Mouse (Mus musculus): ENCODE data around the gene Washc2. TPM values are rescaled to one million over a fixed set of nuclear protein-coding genes. Genes with fewer than 3 reads are reported as not detected.
A peak's percentile ranks its signal among the peaks of the same experiment; 100 is the strongest.

Gene Washc2
- polyA plus RNA-seq, 1 experiment from 2014 or later: 66.1 TPM

GRCm38 (mm10) chr6:116265603-116266002 is 57.8 kb downstream of the Washc2 start:
- WGBS: 68% methylated on average over 4 of the region's 4 CpGs

GRCm38 (mm10) chr6:116266273-116267109 is 58.7 kb downstream of the Washc2 start:
- peaks cover 20% of the 10 kb centered on the region for H3K4me1 ChIP-seq (replicated peaks)
- peak overlapping the region; percentile 45 for H3K27ac ChIP-seq
- H3K36me3 ChIP-seq: peaks cover 12% of the 10 kb centered on the region
- H3K27me3 ChIP-seq: no peaks in the 10 kb centered on the region
- peak overlapping the region; percentile 40 for H3K9ac ChIP-seq
- peak overlapping the region; percentile 12 for H3K4me3 ChIP-seq
- WGBS: 19% methylated on average over 11 of the region's 11 CpGs
- no peak for ATAC-seq (ENCODE audit: low FRiP score)
- H3K4me2 ChIP-seq: peak overlapping the region; percentile 72
- H3K9me3 ChIP-seq: no peaks in the 10 kb centered on the region

More at GRCm38 (mm10) chr6:116265603-116266002, 57.8 kb downstream of the Washc2 start:
- peaks cover 20% of the 10 kb centered on the region for H3K4me1 ChIP-seq (replicated peaks)
- H3K27me3 ChIP-seq: no peaks in the 10 kb centered on the region
- H3K9me3 ChIP-seq: no peaks in the 10 kb centered on the region
- no peak overlapping the region for H3K4me3 ChIP-seq
- H3K9ac ChIP-seq: no peak overlapping the region; the same call in 1 of the 2 replicates
- no peak for ATAC-seq (ENCODE audit: low FRiP score)
- H3K27ac ChIP-seq: no peak overlapping the region
- peaks cover 21% of the 10 kb centered on the region for H3K36me3 ChIP-seq
- peak overlapping the region; percentile 72 for H3K4me2 ChIP-seq

GRCm38 (mm10) chr6:116267110-116267423 is 59.2 kb downstream of the Washc2 start:
- peaks cover 7% of the 10 kb centered on the region; the same call in 1 of the 2 replicates for H3K36me3 ChIP-seq

GRCm38 (mm10) chr6:116275695-116276094 is 67.9 kb downstream of the Washc2 start:
- no peak for ATAC-seq (ENCODE audit: low FRiP score)
- WGBS: 69% methylated on average over 4 of the region's 4 CpGs
- no peaks in the 10 kb centered on the region for H3K9me3 ChIP-seq
- no peaks in the 10 kb centered on the region for H3K27me3 ChIP-seq
- no peak overlapping the region for H3K27ac ChIP-seq
- H3K9ac ChIP-seq: no peak overlapping the region
- H3K36me3 ChIP-seq: peaks cover 15% of the 10 kb centered on the region
- H3K4me3 ChIP-seq: no peak overlapping the region
- no peak overlapping the region for H3K4me2 ChIP-seq
- H3K4me1 ChIP-seq (replicated peaks): no peaks in the 10 kb centered on the region

More at GRCm38 (mm10) chr6:116267110-116267423, 59.2 kb downstream of the Washc2 start:
- H3K4me2 ChIP-seq: no peak overlapping the region
- no peak overlapping the region for H3K4me3 ChIP-seq
- WGBS: 92% methylated on average over 1 of the region's 1 CpGs
- H3K4me1 ChIP-seq (replicated peaks): peaks cover 20% of the 10 kb centered on the region
- no peaks in the 10 kb centered on the region for H3K9me3 ChIP-seq
- H3K27ac ChIP-seq: no peak overlapping the region
- ATAC-seq (ENCODE audit: low FRiP score): no peak
- H3K9ac ChIP-seq: no peak overlapping the region
- H3K27me3 ChIP-seq: no peaks in the 10 kb centered on the region

GRCm38 (mm10) chr6:116278679-116279317 is 71.0 kb downstream of the Washc2 start:
- no peak overlapping the region for H3K27ac ChIP-seq
- no peaks in the 10 kb centered on the region for H3K27me3 ChIP-seq
- no peak for ATAC-seq (ENCODE audit: low FRiP score)
- H3K9me3 ChIP-seq: no peaks in the 10 kb centered on the region
- peaks cover 19% of the 10 kb centered on the region for H3K36me3 ChIP-seq
- no peaks in the 10 kb centered on the region for H3K4me1 ChIP-seq (replicated peaks)
- 82% methylated on average over 5 of the region's 5 CpGs for WGBS
- H3K4me3 ChIP-seq: no peak overlapping the region
- H3K4me2 ChIP-seq: no peak overlapping the region
- no peak overlapping the region for H3K9ac ChIP-seq

GRCm38 (mm10) chr6:116281014-116281413 is 73.2 kb downstream of the Washc2 start:
- Histone ChIP-seq H3K9me3 (no peaks in the 10 kb centered on the region), H3K4me2 (no peak overlapping the region), H3K4me1 (replicated peaks) (no peaks in the 10 kb centered on the region), H3K27ac (no peak overlapping the region), H3K4me3 (no peak overlapping the region), H3K27me3 (no peaks in the 10 kb centered on the region), H3K9ac (no peak overlapping the region), H3K36me3 (peaks cover 8% of the 10 kb centered on the region; the same call in 1 of the 2 replicates)
- 97% methylated on average over 13 of the region's 13 CpGs for WGBS
- ATAC-seq (ENCODE audit: low FRiP score): no peak

GRCm38 (mm10) chr6:116282546-116282945 is 74.7 kb downstream of the Washc2 start:
- H3K9me3 ChIP-seq: no peaks in the 10 kb centered on the region
- peaks cover 4% of the 10 kb centered on the region; the same call in 1 of the 2 replicates for H3K36me3 ChIP-seq
- H3K9ac ChIP-seq: no peak overlapping the region
- H3K4me2 ChIP-seq: no peak overlapping the region
- H3K4me1 ChIP-seq (replicated peaks): no peaks in the 10 kb centered on the region
- WGBS: 54% methylated on average over 4 of the region's 4 CpGs
- H3K4me3 ChIP-seq: no peak overlapping the region
- no peak for ATAC-seq (ENCODE audit: low FRiP score)
- H3K27ac ChIP-seq: no peak overlapping the region
- H3K27me3 ChIP-seq: no peaks in the 10 kb centered on the region

GRCm38 (mm10) chr6:116283280-116283679 is 75.4 kb downstream of the Washc2 start:
- peaks cover 4% of the 10 kb centered on the region; the same call in 1 of the 2 replicates for H3K36me3 ChIP-seq
- H3K4me1 ChIP-seq (replicated peaks): no peaks in the 10 kb centered on the region
- H3K27ac ChIP-seq: no peak overlapping the region
- H3K9me3 ChIP-seq: no peaks in the 10 kb centered on the region
- H3K27me3 ChIP-seq: no peaks in the 10 kb centered on the region
- H3K4me3 ChIP-seq: no peak overlapping the region
- WGBS: 61% methylated on average over 3 of the region's 3 CpGs
- ATAC-seq (ENCODE audit: low FRiP score): no peak
- H3K4me2 ChIP-seq: no peak overlapping the region
- no peak overlapping the region for H3K9ac ChIP-seq

GRCm38 (mm10) chr6:116286321-116286720 is 78.5 kb downstream of the Washc2 start:
- H3K4me3 ChIP-seq: no peak overlapping the region
- no peaks in the 10 kb centered on the region for H3K9me3 ChIP-seq
- WGBS: 96% methylated on average over 4 of the region's 4 CpGs
- no peak overlapping the region for H3K27ac ChIP-seq
- ATAC-seq (ENCODE audit: low FRiP score): no peak
- H3K27me3 ChIP-seq: no peaks in the 10 kb centered on the region
- H3K36me3 ChIP-seq: peaks cover 4% of the 10 kb centered on the region; the same call in 1 of the 2 replicates
- no peaks in the 10 kb centered on the region for H3K4me1 ChIP-seq (replicated peaks)
- H3K4me2 ChIP-seq: no peak overlapping the region
- H3K9ac ChIP-seq: no peak overlapping the region

GRCm38 (mm10) chr6:116286870-116287575 is 79.2 kb downstream of the Washc2 start:
- no peak for ATAC-seq (ENCODE audit: low FRiP score)
- H3K27me3 ChIP-seq: no peaks in the 10 kb centered on the region
- H3K27ac ChIP-seq: no peak overlapping the region
- no peaks in the 10 kb centered on the region for H3K9me3 ChIP-seq
- H3K9ac ChIP-seq: no peak overlapping the region
- no peak overlapping the region for H3K4me2 ChIP-seq
- no peak overlapping the region for H3K4me3 ChIP-seq
- WGBS: 84% methylated on average over 5 of the region's 5 CpGs
- peaks cover 4% of the 10 kb centered on the region; the same call in 1 of the 2 replicates for H3K36me3 ChIP-seq
- no peaks in the 10 kb centered on the region for H3K4me1 ChIP-seq (replicated peaks)

- H3K4me3 ChIP-seq: no peak overlapping the region
- no peaks in the 10 kb centered on the region for H3K4me1 ChIP-seq (replicated peaks)
- H3K9ac ChIP-seq: no peak overlapping the region
- no peak overlapping the region for H3K4me2 ChIP-seq
- WGBS: 92% methylated on average over 2 of the region's 2 CpGs
- H3K27me3 ChIP-seq: no peaks in the 10 kb centered on the region
- no peak for ATAC-seq (ENCODE audit: low FRiP score)
- H3K36me3 ChIP-seq: no peaks in the 10 kb centered on the region
- H3K27ac ChIP-seq: no peak overlapping the region
- no peaks in the 10 kb centered on the region for H3K9me3 ChIP-seq
Observed at GRCm38 (mm10) chr6:116311411-116311810, 103.6 kb downstream of the Washc2 start.

All from hindbrain, embryonic 13.5 days (tissue).